Mouse (Mus musculus) adrenal gland, postnatal 36 days (tissue): ENCODE data around the gene Map2. TPM values are rescaled to one million over a fixed set of nuclear protein-coding genes. Genes with fewer than 3 reads are reported as not detected.

Source experiments
- DNase-seq, 2 experiments: peaks; one replicate each; pipeline ENCODE4 v3.0.0; 2021; ENCODE audit warnings: mixed read lengths in 1 of 2
- total RNA-seq, 2 experiments: library from RNA; stranded (reverse); gene quantifications; 2 replicates each; pipeline ENCODE4 v1.2.3; 2021

Gene Map2
- total RNA-seq, 2 experiments from 2014 or later: 17.7 to 34.1 TPM

- no peak for DNase-seq
Measured at GRCm38 (mm10) chr1:66292121-66292881, 117.2 kb downstream of the Map2 start.

GRCm38 (mm10) chr1:66299376-66299775 is 124.3 kb downstream of the Map2 start:
- no peak for DNase-seq

GRCm38 (mm10) chr1:66320378-66321135 is 145.5 kb downstream of the Map2 start:
- DNase-seq: no peak

- DNase-seq: no peak
Measured at GRCm38 (mm10) chr1:66321136-66321502, 146.0 kb downstream of the Map2 start.

GRCm38 (mm10) chr1:66321631-66322142 is 146.6 kb downstream of the Map2 start:
- DNase-seq: no peak

GRCm38 (mm10) chr1:66323461-66323860 is 148.4 kb downstream of the Map2 start:
- no peak for DNase-seq

- DNase-seq: no peak
Measured at GRCm38 (mm10) chr1:66324951-66325350, 149.9 kb downstream of the Map2 start.

GRCm38 (mm10) chr1:66328996-66329395 is 153.9 kb downstream of the Map2 start:
- DNase-seq: no peak

- no peak for DNase-seq
Measured at GRCm38 (mm10) chr1:66329534-66329933, 154.5 kb downstream of the Map2 start.

- no peak for DNase-seq
Measured at GRCm38 (mm10) chr1:66335724-66336284, 160.7 kb downstream of the Map2 start.

- no peak for DNase-seq
Measured at GRCm38 (mm10) chr1:66339213-66339612, 164.1 kb downstream of the Map2 start.

GRCm38 (mm10) chr1:66348404-66349165 is 173.5 kb downstream of the Map2 start:
- DNase-seq: no peak

- DNase-seq: no peak
Measured at GRCm38 (mm10) chr1:66349166-66349835, 174.2 kb downstream of the Map2 start.

- DNase-seq: no peak
Measured at GRCm38 (mm10) chr1:66351366-66351765, 176.3 kb downstream of the Map2 start.

GRCm38 (mm10) chr1:66361799-66362198 is 186.7 kb downstream of the Map2 start:
- no peak for DNase-seq

GRCm38 (mm10) chr1:66363285-66363684 is 188.2 kb downstream of the Map2 start:
- DNase-seq: no peak

GRCm38 (mm10) chr1:66364386-66364785 is 189.3 kb downstream of the Map2 start:
- DNase-seq: no peak

- DNase-seq: no peak
Measured at GRCm38 (mm10) chr1:66365600-66365999, 190.5 kb downstream of the Map2 start.

GRCm38 (mm10) chr1:66369486-66369885 is 194.4 kb downstream of the Map2 start:
- peak; percentile 37 to 49 for DNase-seq

GRCm38 (mm10) chr1:66371371-66371770 is 196.3 kb downstream of the Map2 start:
- no peak for DNase-seq

- no peak for DNase-seq
Measured at GRCm38 (mm10) chr1:66386321-66386720, 211.2 kb downstream of the Map2 start.
